Mouse (Mus musculus): ENCODE measurements at regions not wholly inside any gene's neighbourhood (a gene's known extent, or its start where the extent isn't known, plus 50 kb on each side); places are given as distances from the start of the nearest gene placed in this dataset.
"Not testable (repeated sequence)": the region's sequence is repeated elsewhere in the genome, so short reads cannot be mapped to it uniquely, and the experiment has no call there.

DNA sequence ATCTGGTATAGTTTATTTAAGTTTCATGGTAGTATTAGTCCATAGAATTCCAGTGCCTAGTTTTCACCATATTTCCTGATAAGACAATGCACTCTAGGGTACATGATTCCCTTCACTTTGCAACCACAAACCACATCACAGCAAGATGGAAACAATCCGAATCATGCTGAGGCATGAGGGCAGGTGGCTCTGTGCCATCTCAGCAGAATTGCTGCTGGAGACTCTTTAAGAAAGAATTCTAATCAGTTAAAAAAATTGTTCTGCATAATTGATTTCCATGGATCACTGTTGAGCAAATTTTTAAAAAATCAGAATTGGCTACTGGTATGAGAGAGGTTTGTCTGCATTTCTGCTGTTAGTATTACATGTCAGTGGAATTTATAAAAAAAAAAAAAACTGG lies 1451.1 kb upstream of the Pcdh20 start:
- no peak for DNase-seq (ENCODE audit: low spot score)

DNA sequence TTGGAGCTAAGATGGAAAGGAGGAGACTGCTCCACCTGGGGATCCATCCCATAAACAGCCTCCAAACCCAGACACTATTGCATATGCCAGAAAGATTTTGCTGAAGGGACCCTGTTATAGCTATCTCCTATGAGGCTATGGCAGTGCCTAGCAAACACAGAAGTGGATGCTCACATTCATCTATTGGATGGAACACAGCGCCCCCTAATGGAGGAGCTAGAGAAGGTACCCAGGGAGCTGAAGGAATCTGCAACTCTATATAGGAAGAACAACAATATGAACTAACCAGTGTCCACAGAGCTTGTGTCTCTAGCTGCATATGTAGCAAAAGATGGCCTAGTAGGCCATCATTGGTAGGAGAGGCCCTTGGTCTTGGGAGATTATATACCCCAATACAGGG lies 1449.4 kb upstream of the Pcdh20 start:
- DNase-seq (ENCODE audit: low spot score): peak; percentile 35

DNA sequence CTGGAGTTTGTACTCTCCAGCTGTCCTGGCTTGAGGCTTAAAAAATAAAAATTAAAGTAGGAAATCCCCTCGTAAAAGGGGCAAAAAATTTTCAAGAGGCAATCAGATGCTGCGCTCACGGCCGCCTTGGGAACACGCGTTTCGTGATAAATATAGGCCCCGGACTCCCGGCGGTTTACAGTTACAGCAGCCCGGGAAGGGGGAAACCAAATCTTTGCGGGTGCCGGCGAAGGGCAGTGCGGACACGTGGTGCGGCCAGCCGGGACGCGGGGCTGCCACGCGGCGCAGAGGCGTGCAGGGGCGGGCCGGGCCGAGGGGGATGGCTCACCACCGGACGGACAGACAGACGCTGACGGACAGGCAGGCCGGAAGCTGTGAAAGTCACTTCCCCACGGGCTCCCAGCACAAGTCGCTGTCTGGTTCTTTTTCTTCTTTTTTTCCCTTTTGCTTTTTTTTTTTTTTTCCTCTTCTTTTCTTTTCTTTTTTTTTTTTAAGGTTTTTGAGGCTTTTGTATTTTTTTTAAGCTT lies 1427.6 kb upstream of the Pcdh20 start:
- DNase-seq (ENCODE audit: low spot score): peak; percentile 5

DNA sequence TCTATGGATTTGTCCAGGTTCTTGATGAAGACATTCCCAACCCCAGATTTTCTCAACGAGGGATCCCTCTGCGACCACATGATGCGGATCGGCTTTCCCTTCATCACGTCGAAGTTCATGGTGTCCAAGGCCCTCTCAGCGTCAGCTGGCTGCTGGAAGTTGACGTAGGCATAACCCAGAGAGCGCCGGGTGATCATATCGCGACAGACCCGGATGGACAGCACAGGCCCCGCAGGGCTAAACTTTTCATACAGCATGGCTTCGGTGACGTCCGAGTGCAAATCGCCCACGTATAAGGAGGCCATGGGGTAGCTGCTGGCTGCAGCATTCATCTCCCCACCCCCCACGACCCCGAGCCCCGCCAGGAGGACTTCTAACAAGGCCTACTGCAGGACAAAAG lies 1426.9 kb upstream of the Pcdh20 start:
- DNase-seq (ENCODE audit: low spot score): not testable (repeated sequence)

DNA sequence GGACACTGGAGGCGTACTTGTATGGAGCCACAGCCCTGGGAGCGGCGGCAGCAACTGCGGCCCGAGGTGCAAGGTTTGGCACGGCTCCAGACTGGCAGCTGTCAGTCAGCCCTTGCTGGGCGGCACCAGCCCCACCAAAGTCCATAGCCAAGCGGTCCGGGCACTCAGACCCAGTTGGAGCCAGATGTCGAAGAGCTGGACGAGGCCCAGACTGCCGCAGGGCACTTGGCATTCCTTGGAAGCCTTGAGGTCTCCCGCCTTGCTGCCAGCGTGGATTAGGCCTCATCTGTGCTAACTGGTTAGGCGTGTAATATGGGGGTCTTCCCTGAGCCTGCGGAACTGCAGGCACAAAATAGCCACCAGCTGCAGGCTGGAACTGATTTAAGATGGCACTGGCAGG lies 1425.7 kb upstream of the Pcdh20 start:
- DNase-seq (ENCODE audit: low spot score): not testable (repeated sequence)
